Mouse (Mus musculus) ovary, postnatal 14 days (tissue): ENCODE results near the gene Alkbh7.

Experiments used
- DNase-seq: peaks from one replicate; pipeline ENCODE4 v3.0.0; 2022; ENCODE audit warnings: low spot score

Alkbh7 gene

GRCm38 (mm10) chr17:57030931-57031660, 34.0 kb downstream of the Alkbh7 start, which contains the start of gene Khsrp:
Gene Khsrp, minus strand, starts transcription at chr17:57031522.
- peak; percentile 33 for DNase-seq

- DNase-seq: peak; percentile 94
Measured at GRCm38 (mm10) chr17:57031661-57032420, 34.7 kb downstream of the Alkbh7 start.

GRCm38 (mm10) chr17:57032854-57033253, 35.7 kb downstream of the Alkbh7 start:
- DNase-seq: no peak

- DNase-seq: no peak
Measured at GRCm38 (mm10) chr17:57038978-57039377, 41.8 kb downstream of the Alkbh7 start.

GRCm38 (mm10) chr17:57041554-57041953, 44.4 kb downstream of the Alkbh7 start, which contains the start of gene Slc25a41:
Gene Slc25a41, minus strand, starts transcription at chr17:57041654.
- no peak for DNase-seq

- no peak for DNase-seq
Measured at GRCm38 (mm10) chr17:57047406-57047805, 50.3 kb downstream of the Alkbh7 start.

GRCm38 (mm10) chr17:57048816-57049215, 51.7 kb downstream of the Alkbh7 start:
- no peak for DNase-seq
